Mouse (Mus musculus) megakaryocyte, embryonic 14.5 days (primary cell): ENCODE results near the gene Rab4a.

Experiments
- FLI1 ChIP-seq: IDR thresholded peaks from 2 replicates; pipeline ENCODE4 v1.6.1; 2012; ENCODE audit warnings: low read length, inconsistent platforms, mixed read lengths
- GATA1 ChIP-seq: IDR thresholded peaks from 3 replicates; pipeline ENCODE4 v1.6.1; 2012; ENCODE audit warnings: mixed read lengths, low read length, inconsistent platforms, borderline replicate concordance

GRCm38 (mm10) chr8:123812227-123812626, 6.4 kb downstream of the Rab4a start:
- TF ChIP-seq GATA1 (no peak), FLI1 (no peak)
